Mouse (Mus musculus) cerebellum, adult 8-10 months (tissue): Measurements from ENCODE around the gene Tom1l1.

Experiments
- DNase-seq: peaks from one replicate; pipeline ENCODE4 v3.0.0; 2022

The Tom1l1 gene

DNA sequence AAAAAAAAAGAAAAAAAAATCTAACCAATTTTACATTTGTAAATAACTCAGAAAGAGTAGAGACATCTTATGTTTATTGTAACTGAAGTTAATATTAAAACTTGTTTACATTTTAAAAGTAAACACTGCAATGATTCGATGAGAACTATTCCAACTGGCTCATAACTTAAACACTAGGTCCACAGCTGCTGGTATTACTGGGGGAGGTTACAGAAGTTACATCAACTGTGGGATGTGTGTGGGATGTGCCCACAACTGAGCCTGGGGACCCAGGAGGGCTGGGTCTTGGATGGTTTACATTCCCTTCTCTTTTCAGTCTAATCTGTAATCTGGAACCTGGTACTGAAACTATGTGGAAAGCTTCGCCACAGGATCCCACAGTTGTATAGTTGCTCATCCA, 85.1 kb downstream of the Tom1l1 start:
- no peak for DNase-seq

- no peak for DNase-seq
These were observed 92.3 kb downstream of the Tom1l1 start for GRCm38 (mm10) chr11:90595826-90596225.
